Mouse (Mus musculus) WW6 (cell line): ENCODE data around the gene Pigk.
A peak's percentile ranks its signal among the peaks of the same experiment; 100 is the strongest.

Experiments
- DNase-seq: peaks from one replicate; pipeline ENCODE4 v3.0.0-alpha.2; 2013; ENCODE audit warnings: low read depth, low spot score

Pigk gene

GRCm38 (mm10) chr3:152713991-152714902 is at the start of gene Pigk:
Gene Pigk, plus strand, starts transcription at chr3:152714100.
- peak; percentile 67 for DNase-seq

GRCm38 (mm10) chr3:152666991-152667355 is 46.9 kb upstream of the Pigk start:
- no peak for DNase-seq

- DNase-seq: no peak
These were observed 46.3 kb upstream of the Pigk start for GRCm38 (mm10) chr3:152667356-152668211.

GRCm38 (mm10) chr3:152668239-152668638 is 45.7 kb upstream of the Pigk start, which contains the start of gene Ak5:
Gene Ak5, minus strand, starts transcription at chr3:152668360.
- DNase-seq: no peak

GRCm38 (mm10) chr3:152668793-152669192 is 45.1 kb upstream of the Pigk start:
- no peak for DNase-seq

- DNase-seq: no peak
These were observed 44.1 kb upstream of the Pigk start for GRCm38 (mm10) chr3:152669783-152670182.

- DNase-seq: no peak
These were observed 39.2 kb upstream of the Pigk start for GRCm38 (mm10) chr3:152674663-152675062.

- DNase-seq: no peak
These were observed 25.4 kb upstream of the Pigk start for GRCm38 (mm10) chr3:152688532-152688931.

- DNase-seq: no peak
These were observed 24.8 kb upstream of the Pigk start for GRCm38 (mm10) chr3:152689105-152689504.

GRCm38 (mm10) chr3:152694950-152695349 is 18.9 kb upstream of the Pigk start:
- DNase-seq: no peak

- DNase-seq: no peak
These were observed 15.9 kb upstream of the Pigk start for GRCm38 (mm10) chr3:152698017-152698416.

GRCm38 (mm10) chr3:152699261-152699660 is 14.6 kb upstream of the Pigk start:
- DNase-seq: no peak

- DNase-seq: peak; percentile 58
These were observed 12.4 kb upstream of the Pigk start for GRCm38 (mm10) chr3:152701536-152701935.

- peak; percentile 45 for DNase-seq
These were observed 11.5 kb upstream of the Pigk start for GRCm38 (mm10) chr3:152702274-152702843.

GRCm38 (mm10) chr3:152705826-152706225 is 8.1 kb upstream of the Pigk start:
- DNase-seq: no peak

- no peak for DNase-seq
These were observed 7.0 kb upstream of the Pigk start for GRCm38 (mm10) chr3:152706901-152707300.

- no peak for DNase-seq
These were observed 6.5 kb upstream of the Pigk start for GRCm38 (mm10) chr3:152707321-152707823.

GRCm38 (mm10) chr3:152709936-152710335 is 4.0 kb upstream of the Pigk start:
- no peak for DNase-seq

GRCm38 (mm10) chr3:152712957-152713356 is 943 bp upstream of the Pigk start:
- DNase-seq: no peak

- no peak for DNase-seq
These were observed 7.4 kb downstream of the Pigk start for GRCm38 (mm10) chr3:152721301-152721700.

GRCm38 (mm10) chr3:152722836-152723235 is 8.9 kb downstream of the Pigk start:
- DNase-seq: no peak

GRCm38 (mm10) chr3:152724446-152724845 is 10.5 kb downstream of the Pigk start:
- no peak for DNase-seq
